Mouse (Mus musculus): Measurements from ENCODE around the gene Rab11fip4. TPM values are rescaled to one million over a fixed set of nuclear protein-coding genes. Genes with fewer than 3 reads are reported as not detected.

Rab11fip4 gene
- polyA plus RNA-seq, 1 experiment from 2014 or later, result 0.26 TPM

DNA sequence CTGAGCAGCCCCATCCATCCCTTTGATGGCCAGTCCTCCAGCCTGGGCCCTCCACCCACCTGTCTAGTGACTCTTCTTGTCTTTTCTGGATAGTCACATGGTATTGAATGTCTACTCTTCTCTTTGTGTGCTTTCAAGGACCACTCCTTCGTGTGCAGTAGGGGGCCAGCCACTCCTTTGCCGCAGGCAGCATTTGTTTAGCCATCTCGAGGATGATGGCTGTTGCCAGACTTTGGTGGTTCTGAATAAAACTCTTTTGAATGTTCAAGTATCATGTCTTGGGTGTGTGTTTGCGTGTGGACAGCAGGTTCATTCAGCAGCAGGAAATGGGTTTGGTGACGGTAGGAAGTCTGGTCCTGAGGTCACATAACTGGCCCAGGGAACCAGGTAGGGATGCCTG is 140.5 kb downstream of the Rab11fip4 start:
- Histone ChIP-seq H3K9me3 (replicated peaks) (no peaks in the 10 kb centered on the region), H3K4me1 (replicated peaks) (peaks cover 13% of the 10 kb centered on the region), H3K9ac (no peak overlapping the region), H3K36me3 (no peaks in the 10 kb centered on the region), H3K27me3 (no peaks in the 10 kb centered on the region), H3K4me2 (no peak overlapping the region), H3K27ac (no peak overlapping the region), H3K4me3 (no peak overlapping the region)
- ATAC-seq (replicated peaks; ENCODE audit: insufficient number of reproducible peaks, insufficient read depth, low FRiP score, low read depth), result no peak
- 84% methylated on average over 5 of the region's 5 CpGs for WGBS

DNA sequence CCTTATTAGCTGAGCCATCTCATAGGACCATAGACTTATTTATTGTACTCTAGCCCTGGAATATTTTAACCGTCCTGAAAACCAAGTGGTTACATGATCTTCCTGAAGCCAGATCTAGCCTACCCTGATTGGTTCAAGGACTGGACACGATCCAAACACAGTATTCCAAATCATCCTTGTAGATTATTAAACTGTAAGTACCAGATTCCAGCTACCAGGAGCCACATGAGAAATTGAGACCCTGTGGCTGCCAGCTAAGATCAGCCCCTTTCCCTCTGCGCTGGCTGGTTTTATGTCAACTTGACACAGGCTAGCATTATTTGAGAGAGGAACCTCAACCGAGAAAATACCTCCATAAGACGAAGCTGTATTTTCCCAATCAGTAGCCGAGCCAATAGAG is 142.0 kb downstream of the Rab11fip4 start:
- H3K27me3 ChIP-seq, result no peaks in the 10 kb centered on the region
- H3K4me2 ChIP-seq, result no peak overlapping the region
- no peak overlapping the region for H3K4me3 ChIP-seq
- H3K36me3 ChIP-seq, result no peaks in the 10 kb centered on the region
- no peak overlapping the region for H3K27ac ChIP-seq
- H3K4me1 ChIP-seq (replicated peaks), result peaks cover 28% of the 10 kb centered on the region
- no peak overlapping the region for H3K9ac ChIP-seq
- no peaks in the 10 kb centered on the region for H3K9me3 ChIP-seq (replicated peaks)
- no peak for ATAC-seq (replicated peaks; ENCODE audit: insufficient number of reproducible peaks, insufficient read depth, low FRiP score, low read depth)
- 87% methylated on average over 6 of the region's 6 CpGs for WGBS

DNA sequence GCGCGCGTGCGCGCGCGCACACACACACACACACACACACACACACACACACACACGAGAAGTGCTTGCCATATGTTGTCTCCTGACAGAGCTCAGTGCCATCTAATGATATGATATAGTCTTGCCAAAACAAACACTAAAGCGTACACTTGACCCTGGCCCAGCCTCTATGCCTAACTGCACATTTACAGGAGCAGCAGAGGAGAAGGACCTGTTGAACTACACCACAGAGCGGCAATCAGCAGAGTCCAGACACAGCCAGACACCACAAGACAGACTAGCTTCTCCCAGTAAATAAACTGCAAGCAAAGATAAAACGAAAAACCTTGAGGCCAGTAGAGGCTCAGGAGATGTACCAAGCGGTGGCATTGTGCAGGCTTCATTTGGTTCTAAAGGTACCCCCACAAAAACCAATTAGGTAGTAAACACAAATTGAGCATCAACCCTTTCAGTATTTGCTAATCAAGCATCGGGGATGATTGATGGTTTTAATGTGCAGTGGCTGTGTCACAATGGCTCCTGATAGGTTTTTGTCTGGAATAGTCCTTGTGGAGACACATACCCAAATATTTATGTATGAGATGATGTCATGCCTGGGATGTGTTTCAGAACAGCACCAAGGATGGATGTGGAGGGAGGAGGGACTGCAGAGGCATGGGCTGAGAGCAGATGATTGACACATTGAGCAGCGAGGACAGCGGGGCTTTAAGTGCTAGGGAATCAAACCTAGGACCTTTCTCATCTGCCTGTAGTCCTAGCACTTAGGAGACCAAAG is 145.4 kb downstream of the Rab11fip4 start:
- Histone ChIP-seq H3K27me3 (no peaks in the 10 kb centered on the region), H3K4me1 (replicated peaks) (peaks cover 36% of the 10 kb centered on the region), H3K9ac (no peak overlapping the region), H3K9me3 (replicated peaks) (no peaks in the 10 kb centered on the region), H3K36me3 (no peaks in the 10 kb centered on the region), H3K4me3 (no peak overlapping the region), H3K4me2 (peak overlapping the region; percentile 23; the same call in 1 of the 2 replicates), H3K27ac (peak overlapping the region; percentile 89)
- 61% methylated on average over 15 of the region's 15 CpGs for WGBS
- peak; percentile 40; the same call in 1 of the 2 replicates for ATAC-seq (replicated peaks; ENCODE audit: insufficient number of reproducible peaks, insufficient read depth, low FRiP score, low read depth)

DNA sequence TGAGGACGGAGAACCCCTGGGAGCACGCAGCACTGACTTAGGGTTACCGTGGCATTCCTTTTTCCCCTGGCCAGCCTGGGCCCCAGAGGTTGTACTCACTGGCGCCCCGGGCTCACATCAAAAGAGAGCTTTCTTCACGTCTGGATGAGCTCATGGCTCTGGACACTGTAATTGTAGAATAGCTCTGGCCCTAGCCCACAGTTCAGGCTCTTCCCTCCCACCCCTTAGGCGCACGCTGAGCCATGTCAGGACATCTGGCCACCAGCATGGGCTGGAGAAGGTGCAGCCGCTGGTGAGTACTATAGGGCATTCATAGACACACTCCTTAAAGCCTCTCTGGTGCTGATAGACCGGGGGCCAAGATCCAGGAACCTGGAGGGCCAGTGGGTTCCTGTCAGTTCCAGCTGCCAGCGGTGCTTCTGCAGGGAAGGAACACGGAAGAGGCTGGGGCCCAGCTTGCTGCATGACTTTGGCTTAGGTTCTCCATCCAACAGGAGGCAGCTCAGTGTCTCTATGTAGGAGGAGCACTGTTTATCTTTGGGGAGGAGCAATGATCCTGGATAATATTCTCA is 146.2 kb downstream of the Rab11fip4 start:
- Histone ChIP-seq H3K36me3 (no peaks in the 10 kb centered on the region), H3K27me3 (no peaks in the 10 kb centered on the region), H3K4me2 (peak overlapping the region; percentile 23; the same call in 1 of the 2 replicates), H3K27ac (peak overlapping the region; percentile 89), H3K4me3 (no peak overlapping the region), H3K4me1 (replicated peaks) (peaks cover 36% of the 10 kb centered on the region), H3K9ac (no peak overlapping the region), H3K9me3 (replicated peaks) (no peaks in the 10 kb centered on the region)
- WGBS, result 39% methylated on average over 12 of the region's 12 CpGs
- ATAC-seq (replicated peaks; ENCODE audit: insufficient number of reproducible peaks, insufficient read depth, low FRiP score, low read depth), result peak; percentile 14

DNA sequence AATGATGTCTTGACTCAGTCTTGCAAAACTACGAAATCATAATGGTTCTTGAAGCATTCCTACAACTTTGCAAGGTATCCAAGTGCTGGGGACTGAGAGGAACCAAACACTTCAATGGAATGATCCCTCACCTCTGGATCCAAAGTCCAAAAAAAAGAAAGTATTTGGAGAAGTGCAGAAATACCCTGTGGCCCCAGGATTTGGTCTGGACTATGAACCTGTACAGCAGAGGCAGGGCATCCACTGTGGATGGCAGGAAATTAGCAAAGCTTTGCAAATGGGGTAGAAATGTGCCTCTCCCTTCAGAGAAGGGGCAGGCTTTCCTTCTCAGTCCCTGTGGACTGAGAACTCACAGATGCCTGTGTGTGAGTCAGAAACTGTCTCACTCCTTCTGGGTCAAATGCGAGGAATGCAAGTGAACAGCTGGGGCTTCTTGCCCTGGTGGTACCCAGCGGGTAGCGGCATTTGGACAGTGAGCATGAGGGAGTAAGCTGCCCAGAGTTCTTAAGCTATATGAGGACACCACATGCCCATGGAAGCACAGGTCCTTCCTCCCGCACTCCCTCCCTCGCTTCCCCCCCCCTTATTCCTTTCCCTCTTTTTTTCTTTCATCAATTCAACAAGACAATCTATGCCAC is 147.0 kb downstream of the Rab11fip4 start:
- H3K4me2 ChIP-seq, result no peak overlapping the region
- 78% methylated on average over 6 of the region's 6 CpGs for WGBS
- H3K4me3 ChIP-seq, result no peak overlapping the region
- H3K4me1 ChIP-seq (replicated peaks), result peaks cover 36% of the 10 kb centered on the region
- no peak for ATAC-seq (replicated peaks; ENCODE audit: insufficient number of reproducible peaks, insufficient read depth, low FRiP score, low read depth)
- H3K27ac ChIP-seq, result peak overlapping the region; percentile 89
- no peaks in the 10 kb centered on the region for H3K27me3 ChIP-seq
- no peak overlapping the region for H3K9ac ChIP-seq
- H3K36me3 ChIP-seq, result no peaks in the 10 kb centered on the region
- no peaks in the 10 kb centered on the region for H3K9me3 ChIP-seq (replicated peaks)

DNA sequence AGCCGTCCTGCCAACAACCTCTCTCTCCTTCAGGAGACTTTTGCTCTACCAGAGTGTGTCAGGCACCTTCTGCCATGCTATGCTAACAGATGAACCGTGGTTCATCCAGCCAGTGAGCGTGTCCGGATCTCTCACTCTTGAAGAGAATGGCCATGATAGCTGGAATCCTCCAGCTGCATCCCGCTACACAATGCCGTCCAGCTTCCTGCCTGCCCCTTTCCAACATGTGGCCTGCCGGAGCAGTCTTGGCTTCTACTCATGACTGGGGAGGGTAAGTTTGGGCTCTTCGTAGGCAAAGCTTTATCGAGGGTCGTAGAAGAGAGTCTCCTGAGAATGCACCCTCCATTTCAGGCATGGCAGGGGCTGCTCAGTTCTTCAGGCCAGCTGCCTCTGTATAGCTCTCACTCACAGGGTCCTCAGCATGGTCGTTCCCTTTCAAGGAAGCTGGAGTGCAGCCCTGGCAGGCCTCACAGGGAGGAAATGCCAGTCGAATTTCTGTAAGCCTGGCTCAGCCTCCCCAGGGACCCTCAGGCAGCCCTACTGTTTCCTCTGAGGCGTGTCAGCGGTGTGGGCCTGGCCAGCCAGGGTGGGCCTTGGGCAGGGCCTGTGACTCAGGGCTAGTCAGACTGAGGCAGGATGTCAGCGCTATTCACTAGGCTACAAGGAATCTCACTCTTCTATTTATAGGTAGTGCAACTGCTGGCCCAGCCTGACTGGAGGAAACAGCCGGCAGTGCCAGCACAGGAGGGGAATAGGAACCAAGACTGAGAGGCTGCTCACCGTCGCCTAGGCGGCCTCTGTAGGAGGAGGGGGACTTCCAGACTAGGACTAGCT is 147.9 kb downstream of the Rab11fip4 start:
- Histone ChIP-seq H3K9ac (no peak overlapping the region), H3K36me3 (no peaks in the 10 kb centered on the region), H3K4me1 (replicated peaks) (peaks cover 36% of the 10 kb centered on the region), H3K27ac (peak overlapping the region; percentile 89), H3K4me2 (peak overlapping the region; percentile 27; the same call in 1 of the 2 replicates), H3K9me3 (replicated peaks) (no peaks in the 10 kb centered on the region), H3K4me3 (no peak overlapping the region), H3K27me3 (no peaks in the 10 kb centered on the region)
- WGBS, result 40% methylated on average over 19 of the region's 19 CpGs
- peak; percentile 89 for ATAC-seq (replicated peaks; ENCODE audit: insufficient number of reproducible peaks, insufficient read depth, low FRiP score, low read depth)

DNA sequence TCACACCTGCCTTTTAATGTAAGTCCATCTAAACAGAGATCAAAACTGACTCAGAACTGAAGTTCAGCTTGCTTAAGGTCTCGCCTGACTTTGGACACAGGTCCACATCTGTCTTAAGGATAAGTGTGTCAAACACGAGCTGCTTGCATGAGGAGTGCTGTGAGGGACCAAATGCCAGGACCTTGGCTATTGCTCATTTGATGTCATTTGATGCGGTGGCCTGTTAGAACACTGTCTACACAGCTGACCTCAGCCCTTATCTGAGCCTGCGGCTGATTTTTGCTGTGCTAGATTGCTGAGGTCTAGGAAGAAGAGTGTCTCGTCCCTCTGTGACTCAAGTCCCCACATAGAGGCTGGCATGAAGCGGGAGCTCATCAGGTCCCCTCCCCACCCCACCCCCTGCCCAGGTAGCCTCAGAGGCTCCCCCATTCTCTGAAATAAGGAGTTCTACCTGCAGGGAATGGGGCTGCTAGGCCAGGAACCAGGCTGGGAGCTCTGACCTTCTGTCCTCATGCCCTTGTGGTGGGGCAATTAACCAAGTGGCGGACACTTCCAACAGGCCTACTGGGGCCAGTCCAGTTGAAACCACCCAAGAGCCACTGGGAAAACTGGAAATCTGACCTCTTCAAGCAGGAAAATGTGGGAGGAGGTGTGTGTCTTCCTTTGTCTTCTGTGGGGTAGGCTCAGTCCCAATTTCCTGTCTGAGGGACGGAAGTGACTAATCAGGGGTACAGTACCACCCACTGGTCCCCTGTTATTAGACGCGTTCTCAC is 149.9 kb downstream of the Rab11fip4 start:
- H3K36me3 ChIP-seq, result no peaks in the 10 kb centered on the region
- WGBS, result 75% methylated on average over 10 of the region's 10 CpGs
- peaks cover 36% of the 10 kb centered on the region for H3K4me1 ChIP-seq (replicated peaks)
- H3K4me3 ChIP-seq, result no peak overlapping the region
- ATAC-seq (replicated peaks; ENCODE audit: insufficient number of reproducible peaks, insufficient read depth, low FRiP score, low read depth), result no peak
- no peak overlapping the region for H3K4me2 ChIP-seq
- H3K27ac ChIP-seq, result no peak overlapping the region
- no peak overlapping the region for H3K9ac ChIP-seq
- no peaks in the 10 kb centered on the region for H3K27me3 ChIP-seq
- no peaks in the 10 kb centered on the region for H3K9me3 ChIP-seq (replicated peaks)

DNA sequence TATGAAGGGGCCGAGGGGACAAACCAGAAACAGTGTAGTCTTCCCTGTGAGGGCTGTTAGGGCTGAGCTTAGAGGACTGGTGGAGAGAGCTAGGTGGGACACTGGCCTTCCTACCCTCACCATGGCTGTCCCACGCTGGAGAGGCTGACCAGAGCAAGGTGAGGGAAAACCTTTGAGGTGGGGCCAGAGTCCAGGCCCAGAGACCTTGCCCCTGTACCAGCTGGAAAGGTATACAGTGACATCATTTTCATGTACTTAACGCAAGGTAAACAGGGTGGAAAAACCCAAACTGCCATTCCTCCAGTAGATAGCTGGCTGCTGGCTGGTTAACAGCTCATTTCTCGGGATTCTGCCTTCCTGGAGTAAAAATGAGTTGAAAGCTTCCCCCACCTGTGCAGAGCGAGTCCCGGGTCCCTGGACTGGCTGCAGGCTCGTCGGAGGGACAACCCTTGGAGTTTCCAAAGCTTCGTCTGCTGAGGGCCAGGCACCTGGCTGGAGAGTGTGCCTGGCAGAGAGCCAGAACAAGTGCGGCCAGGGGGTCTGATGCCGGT is 155.6 kb downstream of the Rab11fip4 start:
- Histone ChIP-seq H3K27ac (no peak overlapping the region), H3K4me3 (no peak overlapping the region), H3K9ac (no peak overlapping the region), H3K4me1 (replicated peaks) (peaks cover 6% of the 10 kb centered on the region; the same call in 1 of the 2 replicates), H3K36me3 (no peaks in the 10 kb centered on the region), H3K27me3 (no peaks in the 10 kb centered on the region), H3K9me3 (replicated peaks) (no peaks in the 10 kb centered on the region), H3K4me2 (no peak overlapping the region)
- 82% methylated on average over 11 of the region's 11 CpGs for WGBS
- ATAC-seq (replicated peaks; ENCODE audit: insufficient number of reproducible peaks, insufficient read depth, low FRiP score, low read depth), result no peak

Data from heart, embryonic 15.5 days (tissue).